Mouse (Mus musculus) bone marrow, adult 2 months (tissue): ENCODE results near the gene Olfr620. TPM values are rescaled to one million over a fixed set of nuclear protein-coding genes. Genes with fewer than 3 reads are reported as not detected.

Source experiments
- H3K27ac ChIP-seq: fragments of 200-500 bp; 2 replicates; pipeline ENCODE4 v1.5.1; 2012; ENCODE audit warnings: low read depth, mild to moderate bottlenecking, control low read depth, inconsistent platforms, low read length; ENCODE audit not compliant: control insufficient read depth, poor library complexity, insufficient read depth
- H3K4me1 ChIP-seq: fragments of 200-500 bp; 2 replicates; pipeline ENCODE4 v1.6.1; 2011; ENCODE audit warnings: low read length; ENCODE audit not compliant: control insufficient read depth, insufficient read depth
- H3K4me3 ChIP-seq: fragments of 200-500 bp; replicated peaks from 2 replicates; pipeline ENCODE3; 2011; ENCODE audit warnings: mild to moderate bottlenecking, low read depth, low read length, control low read depth; ENCODE audit not compliant: control insufficient read depth
- CTCF ChIP-seq: fragments of 200-500 bp; IDR thresholded peaks from 2 replicates; pipeline ENCODE4 v1.5.1; 2011; ENCODE audit warnings: low read length, control low read depth; ENCODE audit not compliant: control insufficient read depth, insufficient read depth
- POLR2A ChIP-seq: fragments of 200-500 bp; IDR thresholded peaks from 2 replicates; pipeline ENCODE4 v1.6.1; 2011; ENCODE audit warnings: low read depth, mild to moderate bottlenecking, control low read depth, low read length, borderline replicate concordance; ENCODE audit not compliant: control insufficient read depth
- WGBS: fragments of 180-500 bp; shearing (Covaris S2); methylation state at CpG from one replicate; pipeline ENCODE4 v1.1.7; 2018; 5-methylcytosine and 5-hydroxymethylcytosine counted together
- polyA plus RNA-seq: library from polyadenylated mRNA; stranded (reverse); fragments of >200 nt; gene quantifications from 2 replicates; pipeline ENCODE4 v1.2.4, GENCODE M21; 2011; ENCODE audit warnings: low replicate concordance; ENCODE audit not compliant: missing spikeins, insufficient read depth, insufficient read length

Gene Olfr620
- polyA plus RNA-seq, 1 experiment, result 2.1 TPM

DNA sequence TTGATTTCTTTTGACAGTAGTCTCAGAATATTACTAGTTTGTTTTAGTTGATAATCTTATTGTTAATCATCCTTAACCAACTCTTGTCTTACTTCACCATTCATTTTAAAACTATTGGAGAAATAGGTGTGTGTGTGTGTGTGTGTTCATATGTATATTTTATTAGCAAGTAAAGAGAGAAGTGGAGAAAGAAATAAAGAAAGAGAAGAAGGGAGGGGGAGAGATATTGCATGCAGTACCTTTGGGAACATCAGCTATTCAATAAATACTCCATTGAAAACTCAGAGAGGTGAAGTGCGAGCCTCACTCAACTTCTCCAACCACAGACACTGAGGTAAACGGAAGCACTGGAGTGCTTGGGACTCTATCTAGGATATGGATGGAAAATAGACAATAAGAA is 56.6 kb downstream of the Olfr620 start, which contains the start of gene Olfr615:
Olfr615 (plus strand) TSS at position 301 of the 400 bp plus-strand sequence.
- no peaks in the 10 kb centered on the region for H3K4me1 ChIP-seq
- no peak within 1 kb of the TSS for H3K4me3 ChIP-seq
- TF ChIP-seq CTCF (no peak), POLR2A (no peak)
- WGBS, result 83% methylated on average over 2 of the region's 2 CpGs
- H3K27ac ChIP-seq, result no peak within 1 kb of the TSS

Other genes starting within 250 kb of the Olfr620 start
- gene Olfr601, start 249.9 kb downstream of the Olfr620 start, polyA plus RNA-seq, result not detected in 2 replicates
- gene Olfr603, start 226.4 kb downstream of the Olfr620 start, polyA plus RNA-seq, result not detected in 2 replicates
- not detected in 2 replicates for gene Usp17lc, start 197.5 kb downstream of the Olfr620 start, polyA plus RNA-seq
- gene Olfr605, start 167.1 kb downstream of the Olfr620 start, polyA plus RNA-seq, result not detected in 2 replicates
- gene Olfr606, start 163.5 kb downstream of the Olfr620 start, polyA plus RNA-seq, result not detected in 2 replicates
- gene Olfr607, start 148.4 kb downstream of the Olfr620 start, polyA plus RNA-seq, result 0.70 TPM in 1 of 2 replicates, not detected in the other
- gene Olfr608, start 142.7 kb downstream of the Olfr620 start, polyA plus RNA-seq, result not detected in 2 replicates
- gene Olfr609, start 114.5 kb downstream of the Olfr620 start, polyA plus RNA-seq, result not detected in 2 replicates
- not detected in 2 replicates for gene Olfr610, start 100.4 kb downstream of the Olfr620 start, polyA plus RNA-seq
- gene Olfr611, start 91.7 kb downstream of the Olfr620 start, polyA plus RNA-seq, result not detected in 2 replicates
- not detected in 2 replicates for gene Olfr612, start 69.8 kb downstream of the Olfr620 start, polyA plus RNA-seq
- not detected in 2 replicates for gene Olfr613, start 64.5 kb downstream of the Olfr620 start, polyA plus RNA-seq
- gene Olfr615, start 56.5 kb downstream of the Olfr620 start, polyA plus RNA-seq, result not detected in 2 replicates
- gene Olfr616, start 43.4 kb downstream of the Olfr620 start, polyA plus RNA-seq, result not detected in 2 replicates
- gene Olfr617, start 39.5 kb downstream of the Olfr620 start, polyA plus RNA-seq, result not detected in 2 replicates
- gene Olfr618, start 22.4 kb downstream of the Olfr620 start, polyA plus RNA-seq, result not detected in 2 replicates
- not detected in 2 replicates for gene Olfr619, start 12.0 kb downstream of the Olfr620 start, polyA plus RNA-seq
- not detected in 2 replicates for gene Olfr622, start 30.2 kb upstream of the Olfr620 start, polyA plus RNA-seq
- not detected in 2 replicates for gene Olfr623, start 51.2 kb upstream of the Olfr620 start, polyA plus RNA-seq
- gene Olfr624, start 58.7 kb upstream of the Olfr620 start, polyA plus RNA-seq, result 0.25 and 0.45 TPM in 2 replicates
- gene Olfr625-ps1, start 70.2 kb upstream of the Olfr620 start, polyA plus RNA-seq, result not detected in 2 replicates
- gene Olfr243, start 102.1 kb upstream of the Olfr620 start, polyA plus RNA-seq, result 0.27 and 0.40 TPM in 2 replicates
- not detected in 2 replicates for gene Olfr628, start 117.8 kb upstream of the Olfr620 start, polyA plus RNA-seq
- 1.2 TPM in 1 of 2 replicates, not detected in the other for gene Olfr629, start 132.4 kb upstream of the Olfr620 start, polyA plus RNA-seq
- not detected in 2 replicates for gene Olfr630, start 144.8 kb upstream of the Olfr620 start, polyA plus RNA-seq
- gene Olfr69, start 159.1 kb upstream of the Olfr620 start, polyA plus RNA-seq, result not detected in 2 replicates
- 0.36 TPM in 1 of 2 replicates, not detected in the other for gene Olfr68, start 167.2 kb upstream of the Olfr620 start, polyA plus RNA-seq
- 0.25 TPM in 1 of 2 replicates, not detected in the other for gene Olfr67, start 179.3 kb upstream of the Olfr620 start, polyA plus RNA-seq
- gene Hbb-bt, start 201.5 kb upstream of the Olfr620 start, polyA plus RNA-seq, result 16,360 and 37,491 TPM in 2 replicates
- gene Hbb-bs, start 215.6 kb upstream of the Olfr620 start, polyA plus RNA-seq, result 44,806 and 110,365 TPM in 2 replicates
- gene Hbb-bh2, start 228.0 kb upstream of the Olfr620 start, polyA plus RNA-seq, result not detected in 2 replicates
- gene Hbb-bh1, start 230.6 kb upstream of the Olfr620 start, polyA plus RNA-seq, result 1.6 TPM in 1 of 2 replicates, not detected in the other
- 1.6 TPM in 1 of 2 replicates, not detected in the other for gene Hbb-y, start 240.7 kb upstream of the Olfr620 start, polyA plus RNA-seq